Mouse (Mus musculus) CH12.LX (cell line): ENCODE measurements around the gene Stc2. TPM values are rescaled to one million over a fixed set of nuclear protein-coding genes. Genes with fewer than 3 reads are reported as not detected.

Experiments used
- DNase-seq: peaks from one replicate; pipeline ENCODE4 v3.0.0-alpha.2; 2013; ENCODE audit errors: extremely low read depth
- H3K27ac ChIP-seq: 2 replicates; pipeline ENCODE4 v1.5.1; 2012; ENCODE audit warnings: low read depth, mild to moderate bottlenecking, control low read depth, moderate library complexity; ENCODE audit not compliant: insufficient read depth
- H3K27me3 ChIP-seq: replicated peaks from 2 replicates; pipeline ENCODE3; 2012; ENCODE audit warnings: inconsistent platforms
- H3K36me3 ChIP-seq, 2 experiments: replicated peaks in 1 of 2; 2 replicates each; pipeline versions ENCODE3 to v1.6.1; 2012; ENCODE audit warnings: inconsistent platforms in 1 of 2, low read length in 1 of 2, mild to moderate bottlenecking in 1 of 2, mixed read lengths in 1 of 2, moderate library complexity in 1 of 2; ENCODE audit not compliant: control insufficient read depth in 1 of 2, insufficient read depth in 1 of 2
- H3K4me1 ChIP-seq, 2 experiments: 2 replicates each; pipeline ENCODE4 v1.6.1; 2012; ENCODE audit warnings: inconsistent platforms in 1 of 2, moderate library complexity in 1 of 2; ENCODE audit not compliant: insufficient read depth in 2 of 2, control insufficient read depth in 1 of 2
- H3K4me2 ChIP-seq: 2 replicates; pipeline ENCODE4 v1.6.1; 2012; ENCODE audit warnings: low read depth, mild to moderate bottlenecking, control low read depth; ENCODE audit not compliant: poor library complexity, insufficient read depth, severe bottlenecking
- H3K4me3 ChIP-seq, 3 experiments: fragments of 150-350 bp in 1 of 3; sonication (generic) in 1 of 3; replicated peaks in 1 of 3; 2 replicates each; pipeline versions ENCODE3 to v1.5.1; 2011 to 2012; ENCODE audit warnings: low read depth in 2 of 3, low read length in 2 of 3, mild to moderate bottlenecking in 2 of 3, moderate library complexity in 2 of 3, control low read depth in 1 of 3, improper control_type of control experiment in 1 of 3, inconsistent platforms in 1 of 3, mixed read lengths in 1 of 3; ENCODE audit not compliant: poor library complexity in 1 of 3
- H3K79me2 ChIP-seq: replicated peaks from 2 replicates; pipeline ENCODE4 v1.6.1; 2012; ENCODE audit warnings: mild to moderate bottlenecking, moderate library complexity; ENCODE audit not compliant: control insufficient read depth, poor library complexity, insufficient read depth, severe bottlenecking; ENCODE audit errors: extremely low read depth
- H3K9ac ChIP-seq: 2 replicates; pipeline ENCODE4 v1.6.1; 2012; ENCODE audit warnings: low read depth, mild to moderate bottlenecking, control low read depth, moderate library complexity; ENCODE audit not compliant: insufficient read depth
- H3K9me3 ChIP-seq: replicated peaks from 2 replicates; pipeline ENCODE3; 2012; ENCODE audit warnings: low read length, inconsistent platforms, mixed read lengths
- CHD2 ChIP-seq: IDR thresholded peaks from 2 replicates; pipeline ENCODE4 v1.6.1; 2011; ENCODE audit warnings: low read length, improper control_type of control experiment
- CTCF ChIP-seq, 2 experiments: IDR thresholded peaks in 1 of 2; conservative IDR thresholded peaks in 1 of 2; 2 replicates each; pipeline ENCODE4 v1.5.1; 2011 to 2012; ENCODE audit warnings: low read depth in 2 of 2, low read length in 2 of 2, improper control_type of control experiment in 1 of 2, inconsistent platforms in 1 of 2, mild to moderate bottlenecking in 1 of 2, moderate library complexity in 1 of 2
- E2F4 ChIP-seq: IDR thresholded peaks from 2 replicates; pipeline ENCODE4 v1.6.1; 2011; ENCODE audit warnings: low read depth, low read length, improper control_type of control experiment; ENCODE audit not compliant: insufficient replicate concordance
- EP300 ChIP-seq: IDR thresholded peaks from 2 replicates; pipeline ENCODE4 v1.6.1; 2011; ENCODE audit warnings: low read length, improper control_type of control experiment
- GABPA ChIP-seq: IDR thresholded peaks from 2 replicates; pipeline ENCODE4 v1.6.1; 2012; ENCODE audit warnings: low read depth, low read length, improper control_type of control experiment, inconsistent platforms; ENCODE audit not compliant: insufficient replicate concordance
- HCFC1 ChIP-seq: IDR thresholded peaks from 2 replicates; pipeline ENCODE4 v1.6.1; 2012; ENCODE audit warnings: low read depth, mild to moderate bottlenecking, inconsistent platforms, low read length, improper control_type of control experiment
- JUND ChIP-seq: conservative IDR thresholded peaks from 2 replicates; pipeline ENCODE4 v1.6.1; 2011; ENCODE audit warnings: low read depth, low read length, improper control_type of control experiment
- KAT2A ChIP-seq: IDR thresholded peaks from 2 replicates; pipeline ENCODE4 v1.6.1; 2012; ENCODE audit warnings: low read length, improper control_type of control experiment, inconsistent platforms; ENCODE audit not compliant: insufficient replicate concordance
- MAFK ChIP-seq: IDR thresholded peaks from 2 replicates; pipeline ENCODE4 v1.6.1; 2011; ENCODE audit warnings: low read length, improper control_type of control experiment; ENCODE audit not compliant: insufficient replicate concordance
- MAX ChIP-seq: IDR thresholded peaks from 2 replicates; pipeline ENCODE4 v1.6.1; 2011; ENCODE audit warnings: low read length, improper control_type of control experiment
- MAZ ChIP-seq: IDR thresholded peaks from 2 replicates; pipeline ENCODE4 v1.6.1; 2012; ENCODE audit warnings: low read depth, mild to moderate bottlenecking, inconsistent platforms, low read length, improper control_type of control experiment, moderate library complexity
- NELFE ChIP-seq: IDR thresholded peaks from 2 replicates; pipeline ENCODE4 v1.6.1; 2011; ENCODE audit warnings: low read depth, low read length, improper control_type of control experiment
- PAX5 ChIP-seq: IDR thresholded peaks from 2 replicates; pipeline ENCODE4 v1.6.1; 2012; ENCODE audit warnings: low read length, inconsistent platforms, mixed read lengths
- POLR2AphosphoS2 ChIP-seq: IDR thresholded peaks from 2 replicates; pipeline ENCODE4 v1.6.1; 2011; ENCODE audit warnings: low read depth, low read length, improper control_type of control experiment
- RAD21 ChIP-seq: IDR thresholded peaks from 2 replicates; pipeline ENCODE4 v1.6.1; 2011; ENCODE audit warnings: low read depth, mild to moderate bottlenecking, low read length, improper control_type of control experiment, moderate library complexity
- RCOR1 ChIP-seq: conservative IDR thresholded peaks from 2 replicates; pipeline ENCODE4 v1.6.1; 2012; ENCODE audit warnings: low read depth, mild to moderate bottlenecking, inconsistent platforms, low read length, improper control_type of control experiment
- TBP ChIP-seq: conservative IDR thresholded peaks from 2 replicates; pipeline ENCODE4 v1.6.1; 2011; ENCODE audit warnings: low read depth, low read length, improper control_type of control experiment
- TCF12 ChIP-seq: IDR thresholded peaks from 2 replicates; pipeline ENCODE4 v1.6.1; 2014; ENCODE audit warnings: low read depth, mild to moderate bottlenecking, inconsistent platforms, low read length, improper control_type of control experiment
- USF1 ChIP-seq: IDR thresholded peaks from 2 replicates; pipeline ENCODE4 v1.6.1; 2014; ENCODE audit warnings: low read depth, mild to moderate bottlenecking, inconsistent platforms, low read length, improper control_type of control experiment
- ZC3H11A ChIP-seq: IDR thresholded peaks from 2 replicates; pipeline ENCODE4 v1.6.1; 2012; ENCODE audit warnings: low read depth, mild to moderate bottlenecking, inconsistent platforms, low read length, improper control_type of control experiment
- dilution Hi-C: fragments of 300-500 bp; cut with MboI; formaldehyde crosslinking; loops from 2 replicates; pipeline ENCODE4 v1.14.3; 2020; ENCODE audit warnings: low sequenced_read_pairs; ENCODE audit not compliant: extremely low pct_unique_long_range_greater_than_20kb, extremely low pct_ligation_motif_present
- in situ Hi-C: fragments of 300-500 bp; cut with MboI; formaldehyde crosslinking; loops from 3 replicates; pipeline ENCODE4 v1.14.3; 2019; ENCODE audit warnings: low sequenced_read_pairs, low pct_ligation_motif_present, low pct_unique_long_range_greater_than_20kb, mixed read lengths
- polyA plus RNA-seq: library from polyadenylated mRNA; unstranded; fragments of >175 nt; gene quantifications from 2 replicates; pipeline ENCODE4 v1.2.1, GENCODE M21; 2012; ENCODE audit warnings: low read depth; ENCODE audit not compliant: insufficient read length
- total RNA-seq, 2 experiments: library from RNA; depleted of rRNA; stranded (reverse); fragments of 300-350 nt in 1 of 2; fragments of >200 nt in 1 of 2; gene quantifications; 2 replicates each; pipeline ENCODE4 v1.2.3; 2012 to 2014

The Stc2 gene
- total and polyA plus RNA-seq, 3 experiments = not detected

DNA sequence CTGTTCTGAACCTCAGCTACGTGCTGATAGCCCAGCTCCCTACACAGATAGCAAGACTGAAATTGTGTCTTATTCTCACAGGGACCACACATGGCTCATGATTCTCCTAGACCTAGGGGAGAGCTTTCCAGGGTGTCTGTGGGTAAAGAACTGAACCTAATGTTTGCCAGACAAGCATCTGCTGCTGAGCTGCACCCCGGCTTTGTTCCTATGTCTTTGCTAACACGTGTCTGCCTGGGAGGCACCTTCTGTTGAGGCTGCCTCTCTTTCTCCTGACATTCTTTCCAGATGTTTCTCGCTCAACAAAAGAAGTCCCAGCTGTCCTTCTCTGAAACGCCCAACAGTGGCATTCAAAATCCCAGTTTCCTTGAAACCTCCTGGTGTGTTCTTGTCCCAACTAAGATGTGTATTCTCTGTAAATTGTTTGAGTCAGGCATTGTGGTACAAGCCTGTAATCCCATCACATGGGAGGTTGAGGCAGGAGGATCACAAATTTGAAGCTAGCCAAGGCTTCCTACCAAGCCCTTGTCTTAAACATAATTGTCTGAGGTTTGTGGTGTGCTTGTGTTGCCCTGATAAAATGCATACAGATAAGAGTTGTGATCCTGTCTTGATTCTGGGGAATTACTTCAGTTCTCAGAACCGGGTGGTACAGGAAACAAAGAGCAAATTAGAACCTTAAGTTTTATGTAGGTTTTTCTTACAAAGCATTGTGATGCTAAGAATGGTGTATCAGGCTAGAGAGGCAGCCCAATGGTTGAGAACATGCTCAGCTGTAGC is 27.0 kb upstream of the Stc2 start:
- in situ Hi-C loops = no loop called here
- dilution Hi-C loops = no loop called here

DNA sequence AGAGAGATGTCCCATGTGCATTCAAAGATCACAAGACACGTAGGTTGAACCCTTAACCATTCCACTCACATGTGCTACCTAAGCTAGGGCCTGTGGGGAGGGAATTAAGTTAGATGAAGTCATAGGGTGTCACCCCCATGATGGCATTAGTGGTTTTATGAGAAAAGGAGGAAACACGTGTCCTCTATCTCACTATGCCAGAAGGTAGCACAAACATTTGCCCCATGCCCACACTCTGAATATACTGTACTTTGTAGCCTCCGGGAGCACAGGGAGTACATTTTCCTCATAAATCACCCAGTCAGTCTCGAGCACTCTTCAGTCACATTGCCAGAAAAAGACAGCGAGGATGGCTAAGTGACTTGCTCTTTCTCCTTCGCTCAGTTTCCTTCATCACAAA is 24.2 kb upstream of the Stc2 start:
- Histone ChIP-seq H3K79me2 (no peaks in the 10 kb centered on the region), H3K27ac (no peak overlapping the region), H3K4me1 (no peaks in the 10 kb centered on the region), H3K9me3 (no peaks in the 10 kb centered on the region), H3K4me2 (no peak overlapping the region), H3K36me3 (no peaks in the 10 kb centered on the region), H3K27me3 (no peaks in the 10 kb centered on the region), H3K4me3 (no peak overlapping the region), H3K9ac (no peak overlapping the region)
- in situ Hi-C loops = no loop called here
- dilution Hi-C loops = no loop called here
- DNase-seq = no peak
- TF ChIP-seq MAX (no peak), TCF12 (no peak), EP300 (no peak), RAD21 (no peak)

More for the DNA sequence above, 27.0 kb upstream of the Stc2 start:
- Histone ChIP-seq H3K36me3 (no peaks in the 10 kb centered on the region), H3K9me3 (no peaks in the 10 kb centered on the region), H3K27ac (no peak overlapping the region), H3K79me2 (no peaks in the 10 kb centered on the region), H3K27me3 (no peaks in the 10 kb centered on the region), H3K4me2 (no peak overlapping the region), H3K4me3 (no peak overlapping the region), H3K4me1 (no peaks in the 10 kb centered on the region), H3K9ac (no peak overlapping the region)
- TF ChIP-seq E2F4 (no peak), POLR2AphosphoS2 (no peak), CTCF (conservative IDR thresholded peaks at IDR 0.05 in 1 of 2, IDR thresholded peaks at IDR 0.05 in 1 of 2; ENCODE audit: low read depth in 2 of 2, low read length in 2 of 2) (no peak), CHD2 (no peak), MAFK (no peak), TBP (no peak), MAZ (no peak), JUND (no peak), NELFE (no peak), USF1 (no peak), KAT2A (no peak), PAX5 (no peak), GABPA (no peak), ZC3H11A (no peak), TCF12 (no peak), HCFC1 (no peak), RCOR1 (no peak), EP300 (no peak)
- DNase-seq = no peak
